Mouse (Mus musculus): ENCODE results near the gene Mta3. TPM values are rescaled to one million over a fixed set of nuclear protein-coding genes. Genes with fewer than 3 reads are reported as not detected.

The Mta3 gene
- polyA plus RNA-seq, 1 experiment from 2014 or later: 29.4 TPM

- H3K36me3 ChIP-seq (ENCODE audit: control insufficient read depth, insufficient read depth, low read length): peaks cover 12% of the 10 kb centered on the region
- 87% methylated on average over 4 of the region's 4 CpGs for WGBS
- H3K4me3 ChIP-seq (ENCODE audit: low read length): no peak overlapping the region
- H3K9me3 ChIP-seq (ENCODE audit: control insufficient read depth, low read length): no peaks in the 10 kb centered on the region
- ATAC-seq: no peak
- no peaks in the 10 kb centered on the region for H3K27me3 ChIP-seq (replicated peaks; ENCODE audit: control insufficient read depth, insufficient read depth, low read length)
- no peak overlapping the region for H3K9ac ChIP-seq (ENCODE audit: low read depth, low read length)
- no peak overlapping the region for H3K27ac ChIP-seq (ENCODE audit: low read depth, low read length)
- H3K4me2 ChIP-seq (ENCODE audit: low read length): no peak overlapping the region
- no peaks in the 10 kb centered on the region for H3K4me1 ChIP-seq (ENCODE audit: control insufficient read depth, insufficient read depth, low read depth, low read length)
Measured at GRCm38 (mm10) chr17:83764538-83764937, 58.6 kb downstream of the Mta3 start.

- Histone ChIP-seq H3K9me3 (ENCODE audit: control insufficient read depth, low read length) (no peaks in the 10 kb centered on the region), H3K36me3 (ENCODE audit: control insufficient read depth, insufficient read depth, low read length) (peaks cover 12% of the 10 kb centered on the region), H3K4me3 (ENCODE audit: low read length) (no peak overlapping the region), H3K4me1 (ENCODE audit: control insufficient read depth, insufficient read depth, low read depth, low read length) (no peaks in the 10 kb centered on the region), H3K9ac (ENCODE audit: low read depth, low read length) (no peak overlapping the region), H3K4me2 (ENCODE audit: low read length) (no peak overlapping the region), H3K27ac (ENCODE audit: low read depth, low read length) (no peak overlapping the region), H3K27me3 (replicated peaks; ENCODE audit: control insufficient read depth, insufficient read depth, low read length) (no peaks in the 10 kb centered on the region)
- no peak for ATAC-seq
- WGBS: 98% methylated on average over 7 of the region's 7 CpGs
Measured at GRCm38 (mm10) chr17:83767064-83767463, 61.1 kb downstream of the Mta3 start.

GRCm38 (mm10) chr17:83768309-83768708 is 62.3 kb downstream of the Mta3 start:
- Histone ChIP-seq H3K4me1 (ENCODE audit: control insufficient read depth, insufficient read depth, low read depth, low read length) (no peaks in the 10 kb centered on the region), H3K4me2 (ENCODE audit: low read length) (no peak overlapping the region), H3K36me3 (ENCODE audit: control insufficient read depth, insufficient read depth, low read length) (peaks cover 7% of the 10 kb centered on the region), H3K9me3 (ENCODE audit: control insufficient read depth, low read length) (no peaks in the 10 kb centered on the region), H3K27me3 (replicated peaks; ENCODE audit: control insufficient read depth, insufficient read depth, low read length) (no peaks in the 10 kb centered on the region), H3K27ac (ENCODE audit: low read depth, low read length) (no peak overlapping the region), H3K4me3 (ENCODE audit: low read length) (no peak overlapping the region), H3K9ac (ENCODE audit: low read depth, low read length) (no peak overlapping the region)
- no peak for ATAC-seq
- 90% methylated on average over 10 of the region's 10 CpGs for WGBS

DNA sequence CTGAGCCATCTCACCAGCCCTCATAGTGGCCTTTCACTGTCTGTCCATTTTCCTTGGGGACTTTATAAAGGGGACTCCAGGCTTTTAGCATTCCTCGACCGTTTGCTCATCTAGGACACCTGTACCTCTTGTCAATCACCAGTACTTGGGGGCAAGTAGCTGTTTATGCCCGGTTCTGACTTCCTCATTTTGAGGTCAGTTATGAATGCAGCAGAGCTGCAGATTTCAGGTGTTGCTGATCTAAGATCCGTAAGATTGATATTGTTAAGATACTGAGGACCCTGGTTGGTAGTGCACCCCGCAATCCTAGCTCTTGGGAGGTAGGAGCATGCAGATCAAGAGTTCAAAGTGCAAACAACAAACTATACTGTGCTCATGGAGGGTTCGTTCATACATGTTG is 64.4 kb downstream of the Mta3 start:
- Histone ChIP-seq H3K4me2 (ENCODE audit: low read length) (no peak overlapping the region), H3K27ac (ENCODE audit: low read depth, low read length) (no peak overlapping the region), H3K4me1 (ENCODE audit: control insufficient read depth, insufficient read depth, low read depth, low read length) (no peaks in the 10 kb centered on the region), H3K9me3 (ENCODE audit: control insufficient read depth, low read length) (no peaks in the 10 kb centered on the region), H3K36me3 (ENCODE audit: control insufficient read depth, insufficient read depth, low read length) (peaks cover 3% of the 10 kb centered on the region; the same call in 1 of the 2 replicates), H3K9ac (ENCODE audit: low read depth, low read length) (no peak overlapping the region), H3K4me3 (ENCODE audit: low read length) (no peak overlapping the region), H3K27me3 (replicated peaks; ENCODE audit: control insufficient read depth, insufficient read depth, low read length) (no peaks in the 10 kb centered on the region)
- 86% methylated on average over 6 of the region's 6 CpGs for WGBS
- ATAC-seq: no peak

GRCm38 (mm10) chr17:83770931-83771330 is 65.0 kb downstream of the Mta3 start:
- Histone ChIP-seq H3K4me2 (ENCODE audit: low read length) (no peak overlapping the region), H3K27ac (ENCODE audit: low read depth, low read length) (no peak overlapping the region), H3K4me3 (ENCODE audit: low read length) (no peak overlapping the region), H3K36me3 (ENCODE audit: control insufficient read depth, insufficient read depth, low read length) (peaks cover 3% of the 10 kb centered on the region; the same call in 1 of the 2 replicates), H3K9ac (ENCODE audit: low read depth, low read length) (no peak overlapping the region), H3K27me3 (replicated peaks; ENCODE audit: control insufficient read depth, insufficient read depth, low read length) (no peaks in the 10 kb centered on the region), H3K4me1 (ENCODE audit: control insufficient read depth, insufficient read depth, low read depth, low read length) (no peaks in the 10 kb centered on the region), H3K9me3 (ENCODE audit: control insufficient read depth, low read length) (no peaks in the 10 kb centered on the region)
- WGBS: 89% methylated on average over 7 of the region's 7 CpGs
- no peak for ATAC-seq

DNA sequence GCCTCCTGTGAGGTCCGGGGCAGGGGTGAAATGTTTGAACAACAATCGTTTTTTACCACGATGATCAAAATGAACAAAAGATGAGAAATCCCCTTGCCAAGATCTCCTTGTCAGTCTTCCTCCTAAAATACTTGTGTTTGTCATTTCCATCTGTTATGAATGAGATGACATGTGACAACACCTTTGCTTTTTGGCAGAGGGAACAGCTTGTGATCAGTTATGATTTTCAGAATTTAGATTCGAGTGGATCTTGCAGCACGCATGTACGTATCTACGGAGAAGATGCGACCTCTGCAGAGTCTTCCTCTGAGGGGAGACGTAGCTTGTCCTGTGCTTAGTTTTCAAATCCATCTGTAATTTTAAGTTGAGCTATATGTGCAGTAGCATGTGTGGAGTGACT is 66.1 kb downstream of the Mta3 start:
- WGBS: 84% methylated on average over 9 of the region's 9 CpGs
- H3K27ac ChIP-seq (ENCODE audit: low read depth, low read length): no peak overlapping the region
- peaks cover 3% of the 10 kb centered on the region; the same call in 1 of the 2 replicates for H3K36me3 ChIP-seq (ENCODE audit: control insufficient read depth, insufficient read depth, low read length)

DNA sequence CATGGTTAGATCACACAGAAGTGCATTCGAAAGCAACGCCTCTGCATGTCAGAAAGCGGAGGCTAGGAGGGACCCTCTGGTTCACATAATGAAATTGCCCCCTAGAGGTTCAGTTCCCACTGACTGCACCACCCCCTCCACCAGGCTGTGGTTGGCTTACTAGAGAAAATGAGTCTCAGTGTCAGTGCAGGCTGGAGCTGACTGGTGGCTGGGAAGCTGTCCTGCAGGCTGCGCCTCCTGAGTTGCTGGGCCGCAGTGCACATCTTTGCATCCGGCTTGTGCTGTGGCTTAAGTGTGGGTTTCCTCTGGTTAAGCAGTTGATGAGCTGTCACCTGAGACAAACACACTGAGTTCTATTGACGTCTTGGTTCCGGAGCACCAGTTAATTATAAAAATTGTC is 66.7 kb downstream of the Mta3 start:
- Histone ChIP-seq H3K27ac (ENCODE audit: low read depth, low read length) (no peak overlapping the region), H3K27me3 (replicated peaks; ENCODE audit: control insufficient read depth, insufficient read depth, low read length) (no peaks in the 10 kb centered on the region), H3K9me3 (ENCODE audit: control insufficient read depth, low read length) (no peaks in the 10 kb centered on the region), H3K4me1 (ENCODE audit: control insufficient read depth, insufficient read depth, low read depth, low read length) (no peaks in the 10 kb centered on the region), H3K4me2 (ENCODE audit: low read length) (no peak overlapping the region), H3K36me3 (ENCODE audit: control insufficient read depth, insufficient read depth, low read length) (no peaks in the 10 kb centered on the region), H3K4me3 (ENCODE audit: low read length) (no peak overlapping the region), H3K9ac (ENCODE audit: low read depth, low read length) (no peak overlapping the region)
- 34% methylated on average over 8 of the region's 8 CpGs for WGBS
- ATAC-seq: peak; percentile 67

More for the DNA sequence above, 66.1 kb downstream of the Mta3 start:
- no peaks in the 10 kb centered on the region for H3K4me1 ChIP-seq (ENCODE audit: control insufficient read depth, insufficient read depth, low read depth, low read length)
- no peak overlapping the region for H3K4me2 ChIP-seq (ENCODE audit: low read length)
- no peak overlapping the region for H3K4me3 ChIP-seq (ENCODE audit: low read length)
- no peaks in the 10 kb centered on the region for H3K9me3 ChIP-seq (ENCODE audit: control insufficient read depth, low read length)
- ATAC-seq: no peak
- H3K9ac ChIP-seq (ENCODE audit: low read depth, low read length): no peak overlapping the region
- no peaks in the 10 kb centered on the region for H3K27me3 ChIP-seq (replicated peaks; ENCODE audit: control insufficient read depth, insufficient read depth, low read length)

- Histone ChIP-seq H3K9me3 (ENCODE audit: control insufficient read depth, low read length) (no peaks in the 10 kb centered on the region), H3K4me2 (ENCODE audit: low read length) (no peak overlapping the region), H3K9ac (ENCODE audit: low read depth, low read length) (no peak overlapping the region), H3K4me1 (ENCODE audit: control insufficient read depth, insufficient read depth, low read depth, low read length) (no peaks in the 10 kb centered on the region), H3K36me3 (ENCODE audit: control insufficient read depth, insufficient read depth, low read length) (no peaks in the 10 kb centered on the region), H3K4me3 (ENCODE audit: low read length) (no peak overlapping the region), H3K27me3 (replicated peaks; ENCODE audit: control insufficient read depth, insufficient read depth, low read length) (no peaks in the 10 kb centered on the region), H3K27ac (ENCODE audit: low read depth, low read length) (no peak overlapping the region)
- no peak for ATAC-seq
- WGBS: 97% methylated on average over 7 of the region's 7 CpGs
Measured at GRCm38 (mm10) chr17:83776965-83777364, 71.0 kb downstream of the Mta3 start.

GRCm38 (mm10) chr17:83777462-83778051 is 71.6 kb downstream of the Mta3 start:
- no peaks in the 10 kb centered on the region for H3K36me3 ChIP-seq (ENCODE audit: control insufficient read depth, insufficient read depth, low read length)
- no peak overlapping the region for H3K9ac ChIP-seq (ENCODE audit: low read depth, low read length)
- no peak overlapping the region for H3K4me3 ChIP-seq (ENCODE audit: low read length)
- H3K9me3 ChIP-seq (ENCODE audit: control insufficient read depth, low read length): no peaks in the 10 kb centered on the region
- no peaks in the 10 kb centered on the region for H3K27me3 ChIP-seq (replicated peaks; ENCODE audit: control insufficient read depth, insufficient read depth, low read length)
- no peaks in the 10 kb centered on the region for H3K4me1 ChIP-seq (ENCODE audit: control insufficient read depth, insufficient read depth, low read depth, low read length)
- 77% methylated on average over 9 of the region's 9 CpGs for WGBS
- H3K4me2 ChIP-seq (ENCODE audit: low read length): no peak overlapping the region
- ATAC-seq: no peak
- no peak overlapping the region for H3K27ac ChIP-seq (ENCODE audit: low read depth, low read length)

DNA sequence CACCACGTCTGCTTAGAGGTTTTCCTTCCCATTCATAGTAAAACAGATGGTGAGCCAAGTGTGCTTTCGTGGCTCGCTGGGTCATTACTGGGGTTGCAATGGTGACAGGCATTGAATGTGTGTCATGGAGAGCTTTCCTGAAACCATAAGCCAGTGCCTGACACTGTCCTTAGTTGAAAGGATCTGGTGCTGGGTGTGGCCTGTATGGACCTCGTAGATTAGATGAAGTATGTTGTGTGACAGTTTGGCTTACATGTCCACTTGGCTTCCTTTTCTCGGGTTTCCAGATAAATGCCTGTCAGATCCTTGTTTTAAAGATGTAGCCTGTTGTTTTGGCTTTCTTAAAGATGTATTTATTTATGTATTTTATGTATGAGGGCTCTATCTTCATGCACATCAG is 74.3 kb downstream of the Mta3 start:
- Histone ChIP-seq H3K4me2 (ENCODE audit: low read length) (no peak overlapping the region), H3K4me1 (ENCODE audit: control insufficient read depth, insufficient read depth, low read depth, low read length) (no peaks in the 10 kb centered on the region), H3K27me3 (replicated peaks; ENCODE audit: control insufficient read depth, insufficient read depth, low read length) (no peaks in the 10 kb centered on the region), H3K9ac (ENCODE audit: low read depth, low read length) (no peak overlapping the region), H3K9me3 (ENCODE audit: control insufficient read depth, low read length) (no peaks in the 10 kb centered on the region), H3K36me3 (ENCODE audit: control insufficient read depth, insufficient read depth, low read length) (no peaks in the 10 kb centered on the region), H3K27ac (ENCODE audit: low read depth, low read length) (no peak overlapping the region), H3K4me3 (ENCODE audit: low read length) (no peak overlapping the region)
- no peak for ATAC-seq
- 83% methylated on average over 5 of the region's 5 CpGs for WGBS
